Mouse (Mus musculus): ENCODE data around the gene Zfp961. TPM values are rescaled to one million over a fixed set of nuclear protein-coding genes. Genes with fewer than 3 reads are reported as not detected.
"Not testable (repeated sequence)": the region's sequence is repeated elsewhere in the genome, so short reads cannot be mapped to it uniquely, and the experiment has no call there.

The Zfp961 gene
- polyA plus RNA-seq, 1 experiment: 1.9 TPM

- Histone ChIP-seq H3K36me3 (ENCODE audit: control insufficient read depth, insufficient read depth, low read length) (no peaks in the 10 kb centered on the region), H3K4me3 (ENCODE audit: low read depth, low read length) (no peak overlapping the region), H3K4me1 (ENCODE audit: control insufficient read depth, insufficient read depth, insufficient read length, low read length) (peaks cover 5% of the 10 kb centered on the region; the same call in 1 of the 2 replicates), H3K27ac (ENCODE audit: insufficient read depth, low read depth, low read length) (no peak overlapping the region), H3K27me3 (ENCODE audit: control insufficient read depth, insufficient read depth, low read length) (no peaks in the 10 kb centered on the region)
- 75% methylated on average over 5 of the region's 5 CpGs for WGBS
- no peak for TF ChIP-seq POLR2A (IDR thresholded peaks at IDR 0.05; ENCODE audit: low read depth, low read length)
- no peak for TF ChIP-seq CTCF (IDR thresholded peaks at IDR 0.05; ENCODE audit: extremely low read depth, insufficient read length, insufficient replicate concordance, low read depth, low read length)
Measured at GRCm38 (mm10) chr8:71948624-71949023, 2.2 kb upstream of the Zfp961 start.

GRCm38 (mm10) chr8:71951436-71952161, 761 bp downstream of the Zfp961 start:
- no peak overlapping the region; the same call in 1 of the 2 replicates for H3K27ac ChIP-seq (ENCODE audit: insufficient read depth, low read depth, low read length)
- peaks cover 5% of the 10 kb centered on the region; the same call in 1 of the 2 replicates for H3K4me1 ChIP-seq (ENCODE audit: control insufficient read depth, insufficient read depth, insufficient read length, low read length)
- H3K4me3 ChIP-seq (ENCODE audit: low read depth, low read length): peak overlapping the region; percentile 81
- 12% methylated on average over 14 of the region's 14 CpGs for WGBS
- TF ChIP-seq POLR2A (IDR thresholded peaks at IDR 0.05; ENCODE audit: low read depth, low read length) (no peak), CTCF (IDR thresholded peaks at IDR 0.05; ENCODE audit: extremely low read depth, insufficient read length, insufficient replicate concordance, low read depth, low read length) (no peak)
- H3K27me3 ChIP-seq (ENCODE audit: control insufficient read depth, insufficient read depth, low read length): no peaks in the 10 kb centered on the region
- H3K36me3 ChIP-seq (ENCODE audit: control insufficient read depth, insufficient read depth, low read length): no peaks in the 10 kb centered on the region

GRCm38 (mm10) chr8:71952489-71952888, 1.7 kb downstream of the Zfp961 start:
- Histone ChIP-seq H3K27ac (ENCODE audit: insufficient read depth, low read depth, low read length) (no peak overlapping the region), H3K36me3 (ENCODE audit: control insufficient read depth, insufficient read depth, low read length) (no peaks in the 10 kb centered on the region), H3K4me1 (ENCODE audit: control insufficient read depth, insufficient read depth, insufficient read length, low read length) (peaks cover 5% of the 10 kb centered on the region; the same call in 1 of the 2 replicates), H3K4me3 (ENCODE audit: low read depth, low read length) (no peak overlapping the region), H3K27me3 (ENCODE audit: control insufficient read depth, insufficient read depth, low read length) (no peaks in the 10 kb centered on the region)
- 79% methylated on average over 1 of the region's 1 CpGs for WGBS
- TF ChIP-seq POLR2A (IDR thresholded peaks at IDR 0.05; ENCODE audit: low read depth, low read length): no peak
- TF ChIP-seq CTCF (IDR thresholded peaks at IDR 0.05; ENCODE audit: extremely low read depth, insufficient read length, insufficient replicate concordance, low read depth, low read length): no peak

- not testable (repeated sequence) for H3K27me3 ChIP-seq (ENCODE audit: control insufficient read depth, insufficient read depth, low read length); H3K4me1 ChIP-seq (ENCODE audit: control insufficient read depth, insufficient read depth, insufficient read length, low read length); H3K27ac ChIP-seq (ENCODE audit: insufficient read depth, low read depth, low read length); H3K36me3 ChIP-seq (ENCODE audit: control insufficient read depth, insufficient read depth, low read length); H3K4me3 ChIP-seq (ENCODE audit: low read depth, low read length)
- WGBS: 85% methylated on average over 16 of the region's 16 CpGs
Measured at GRCm38 (mm10) chr8:71952961-71953700, 2.3 kb downstream of the Zfp961 start.

- Histone ChIP-seq H3K4me1 (ENCODE audit: control insufficient read depth, insufficient read depth, insufficient read length, low read length) (peaks cover 5% of the 10 kb centered on the region; the same call in 1 of the 2 replicates), H3K4me3 (ENCODE audit: low read depth, low read length) (no peak overlapping the region), H3K27me3 (ENCODE audit: control insufficient read depth, insufficient read depth, low read length) (no peaks in the 10 kb centered on the region), H3K27ac (ENCODE audit: insufficient read depth, low read depth, low read length) (no peak overlapping the region), H3K36me3 (ENCODE audit: control insufficient read depth, insufficient read depth, low read length) (no peaks in the 10 kb centered on the region)
- 98% methylated on average over 9 of the region's 9 CpGs for WGBS
- TF ChIP-seq CTCF (IDR thresholded peaks at IDR 0.05; ENCODE audit: extremely low read depth, insufficient read length, insufficient replicate concordance, low read depth, low read length) (no peak), POLR2A (IDR thresholded peaks at IDR 0.05; ENCODE audit: low read depth, low read length) (no peak)
Measured at GRCm38 (mm10) chr8:71954666-71955065, 3.8 kb downstream of the Zfp961 start.

- H3K36me3 ChIP-seq (ENCODE audit: control insufficient read depth, insufficient read depth, low read length): peaks cover 3% of the 10 kb centered on the region; the same call in 1 of the 2 replicates
- TF ChIP-seq POLR2A (IDR thresholded peaks at IDR 0.05; ENCODE audit: low read depth, low read length): no peak
- TF ChIP-seq CTCF (IDR thresholded peaks at IDR 0.05; ENCODE audit: extremely low read depth, insufficient read length, insufficient replicate concordance, low read depth, low read length): no peak
- no peaks in the 10 kb centered on the region for H3K27me3 ChIP-seq (ENCODE audit: control insufficient read depth, insufficient read depth, low read length)
- H3K27ac ChIP-seq (ENCODE audit: insufficient read depth, low read depth, low read length): no peak overlapping the region; the same call in 1 of the 2 replicates
- no peaks in the 10 kb centered on the region; the same call in 1 of the 2 replicates for H3K4me1 ChIP-seq (ENCODE audit: control insufficient read depth, insufficient read depth, insufficient read length, low read length)
- no peak overlapping the region for H3K4me3 ChIP-seq (ENCODE audit: low read depth, low read length)
Measured at GRCm38 (mm10) chr8:71960483-71960882, 9.6 kb downstream of the Zfp961 start.

- Histone ChIP-seq H3K4me3 (ENCODE audit: low read depth, low read length) (no peak overlapping the region), H3K27ac (ENCODE audit: insufficient read depth, low read depth, low read length) (no peak overlapping the region), H3K36me3 (ENCODE audit: control insufficient read depth, insufficient read depth, low read length) (peaks cover 11% of the 10 kb centered on the region), H3K27me3 (ENCODE audit: control insufficient read depth, insufficient read depth, low read length) (no peaks in the 10 kb centered on the region), H3K4me1 (ENCODE audit: control insufficient read depth, insufficient read depth, insufficient read length, low read length) (no peaks in the 10 kb centered on the region; the same call in 1 of the 2 replicates)
- TF ChIP-seq CTCF (IDR thresholded peaks at IDR 0.05; ENCODE audit: extremely low read depth, insufficient read length, insufficient replicate concordance, low read depth, low read length): no peak
- no peak for TF ChIP-seq POLR2A (IDR thresholded peaks at IDR 0.05; ENCODE audit: low read depth, low read length)
- WGBS: 78% methylated on average over 5 of the region's 5 CpGs
Measured at GRCm38 (mm10) chr8:71961796-71962195, 11.0 kb downstream of the Zfp961 start.
